Mouse (Mus musculus) central nervous system, embryonic 14 days (tissue): ENCODE data around the gene Oxct2a. TPM values are rescaled to one million over a fixed set of nuclear protein-coding genes. Genes with fewer than 3 reads are reported as not detected.

ENCODE experiments used
- polyA plus RNA-seq: library from polyadenylated mRNA; depleted of rRNA; stranded (reverse); fragments of >200 nt; gene quantifications from 2 replicates; pipeline ENCODE4 v1.2.3, GENCODE M21; 2012; rRNA removed

The Oxct2a gene
- polyA plus RNA-seq = 0.04 TPM in 1 of 2 replicates, not detected in the other

DNA sequence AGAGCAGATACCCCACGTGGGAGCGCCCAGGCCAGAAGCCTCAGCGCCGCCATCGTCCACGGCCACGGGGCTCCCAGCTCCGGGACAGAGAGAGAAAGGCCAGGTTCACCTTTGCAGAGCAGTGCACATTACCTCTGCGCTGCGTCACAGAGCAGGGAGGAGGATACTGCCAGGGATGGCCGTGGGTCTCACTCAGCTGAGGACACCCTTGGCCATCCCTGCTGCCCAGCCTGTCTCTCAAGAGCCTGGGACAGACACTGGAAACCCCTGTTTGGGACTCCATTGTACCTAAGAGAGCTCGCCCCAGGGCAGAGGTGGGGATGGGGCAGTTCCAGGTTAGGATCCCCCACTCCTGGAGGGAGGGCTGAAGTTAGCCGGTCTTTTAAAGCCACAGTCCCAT lies at the start of gene Oxct2a:
Gene Oxct2a (minus strand): TSS at position 101 of the 400 bp plus-strand sequence.

DNA sequence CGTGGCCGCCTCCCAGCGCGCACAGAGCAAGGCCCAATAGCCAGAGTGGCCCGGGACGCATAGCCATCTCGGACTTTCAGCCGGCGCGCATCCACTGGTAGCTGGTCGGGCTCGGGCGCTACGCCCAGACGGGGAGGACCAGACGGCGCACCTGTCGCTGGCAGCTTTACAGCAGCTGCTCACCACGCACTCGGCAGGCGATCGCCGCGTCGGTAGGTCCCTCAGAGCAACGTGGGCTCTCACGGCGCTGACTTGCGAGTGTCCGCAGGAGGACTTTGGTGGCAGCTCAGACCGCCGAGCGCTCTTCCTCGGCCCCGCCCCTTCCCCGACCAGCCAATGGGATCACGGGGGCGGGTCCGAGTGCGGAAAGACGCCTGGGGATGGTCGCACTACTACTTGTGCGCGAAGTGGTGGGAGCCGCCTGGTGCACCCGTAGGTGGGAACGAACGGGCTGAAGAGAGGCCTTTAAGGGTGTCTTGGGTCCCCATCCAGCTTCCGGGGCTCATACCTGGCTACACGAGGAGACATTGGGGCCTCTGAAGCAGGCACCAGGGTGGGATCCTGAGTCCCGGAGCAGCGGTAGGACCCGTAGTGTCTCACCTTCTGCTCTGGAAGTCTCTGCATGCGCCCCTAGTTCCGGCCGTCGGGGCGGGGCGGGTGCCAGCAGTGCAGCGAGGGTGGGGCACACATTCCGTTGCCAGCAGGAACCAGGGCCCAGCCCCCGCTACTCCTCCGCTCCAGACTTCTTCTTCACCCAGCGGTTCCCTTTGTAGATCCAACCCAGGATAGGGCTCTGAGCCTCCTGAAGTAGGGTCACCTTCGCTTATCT lies 19.4 kb upstream of the Oxct2a start, which contains the start of gene Bmp8a:
Gene Bmp8a (minus strand): TSS at position 611 of the 829 bp plus-strand sequence.

Other genes with a start within 250 kb of the Oxct2a start
- 0.48 and 0.76 TPM in 2 replicates for gene Bmp8b, start 218.5 kb downstream of the Oxct2a start, polyA plus RNA-seq
- gene Oxct2b, start 207.4 kb downstream of the Oxct2a start, polyA plus RNA-seq = 0.34 and 0.68 TPM in 2 replicates
- 46.9 and 48.4 TPM in 2 replicates for gene Ppie, start 183.7 kb downstream of the Oxct2a start, polyA plus RNA-seq
- 8.2 and 9.2 TPM in 2 replicates for gene Hpcal4, start 140.4 kb downstream of the Oxct2a start, polyA plus RNA-seq
- gene Nt5c1a, start 122.1 kb downstream of the Oxct2a start, polyA plus RNA-seq = 0.10 and 0.15 TPM in 2 replicates
- 3.5 and 5.3 TPM in 2 replicates for gene Heyl, start 90.1 kb downstream of the Oxct2a start, polyA plus RNA-seq
- gene Pabpc4, start 61.3 kb downstream of the Oxct2a start, polyA plus RNA-seq = 79.8 and 90.5 TPM in 2 replicates
- 0.14 and 0.18 TPM in 2 replicates for gene Bmp8a, start 19.6 kb upstream of the Oxct2a start, polyA plus RNA-seq